8 mouse cellular contexts compared by ENCODE assay signal in genomic region chr12:69556221-69556861, GRCm38 (mm10). TPM values are rescaled to one million over a fixed set of nuclear protein-coding genes. Genes with fewer than 3 reads are reported as not detected.
DNase-seq lines count a peak whose midpoint lies in the region; ATAC-seq lines count a peak whose summit lies in the region.

No protein-coding gene starts in this region.

- no peaks in the 10 kb centered on the region for H3K27me3 ChIP-seq in neural tube, embryonic 13.5 days
- H3K27me3 ChIP-seq in liver, embryonic 15.5 days = no peaks in the 10 kb centered on the region
- H3K27me3 ChIP-seq in stomach, embryonic 16.5 days (ENCODE audit: control insufficient read depth, insufficient read depth, low read length) = no peaks in the 10 kb centered on the region

- no peaks in the 10 kb centered on the region for H3K9me3 ChIP-seq in neural tube, embryonic 13.5 days
- H3K9me3 ChIP-seq in liver, embryonic 15.5 days (replicated peaks) = no peaks in the 10 kb centered on the region
- H3K9me3 ChIP-seq in stomach, embryonic 16.5 days (replicated peaks; ENCODE audit: control insufficient read depth, low read length) = no peaks in the 10 kb centered on the region

- peak overlapping the region; percentile 38; the same call in 1 of the 2 replicates for H3K27ac ChIP-seq in neural tube, embryonic 13.5 days (replicated peaks)
- H3K27ac ChIP-seq in liver, embryonic 15.5 days (replicated peaks) = 0 out of 2 replicates have a peak overlapping the region, but pooled peaks have one; percentile 11
- H3K27ac ChIP-seq in stomach, embryonic 16.5 days (ENCODE audit: low read length) = peak overlapping the region; percentile 56; the same call in 1 of the 2 replicates

- no peak overlapping the region for H3K4me3 ChIP-seq in neural tube, embryonic 13.5 days
- no peak overlapping the region for H3K4me3 ChIP-seq in liver, embryonic 15.5 days (replicated peaks)
- no peak overlapping the region for H3K4me3 ChIP-seq in stomach, embryonic 16.5 days (replicated peaks; ENCODE audit: low read length)

- whole genome bisulfite sequencing in neural tube, embryonic 13.5 days = 62% methylated on average over 6 of the region's 6 CpGs
- WGBS in liver, embryonic 15.5 days (ENCODE audit: insufficient replicate concordance) = 71% methylated on average over 6 of the region's 6 CpGs
- 52% methylated on average over 6 of the region's 6 CpGs for WGBS in stomach, embryonic 16.5 days

- H3K9ac ChIP-seq in neural tube, embryonic 13.5 days = no peak overlapping the region
- H3K9ac ChIP-seq in liver, embryonic 15.5 days = no peak overlapping the region
- H3K9ac ChIP-seq in stomach, embryonic 16.5 days (ENCODE audit: low read length) = no peak overlapping the region

- intact Hi-C loops in left cerebral cortex, postnatal 14 days (cut with DNase I) = no loop called here

- no peak for DNase-seq in neural tube, embryonic 10.5 days (ENCODE audit: extremely low spot score, low spot score)
- peak; percentile 17 for DNase-seq in forelimb bud, embryonic 11.5 days (ENCODE audit: low read depth, low spot score)
- no peak for DNase-seq in urinary bladder, postnatal 10 days (ENCODE audit: low spot score)
- DNase-seq in cerebellum, postnatal 14 days = no peak
- no peak for DNase-seq in left cerebral cortex, postnatal 14 days (ENCODE audit: low spot score in 2 of 2)

- H3K36me3 ChIP-seq in neural tube, embryonic 13.5 days = no peaks in the 10 kb centered on the region
- H3K36me3 ChIP-seq in liver, embryonic 15.5 days (replicated peaks) = no peaks in the 10 kb centered on the region
- H3K36me3 ChIP-seq in stomach, embryonic 16.5 days (ENCODE audit: control insufficient read depth, insufficient read depth, low read length) = no peaks in the 10 kb centered on the region

- 0 out of 2 replicates have a peak, but pooled peaks cover 4% of the 10 kb centered on the region for H3K4me1 ChIP-seq in neural tube, embryonic 13.5 days (replicated peaks)
- no peaks in the 10 kb centered on the region for H3K4me1 ChIP-seq in liver, embryonic 15.5 days (replicated peaks)
- no peaks in the 10 kb centered on the region for H3K4me1 ChIP-seq in stomach, embryonic 16.5 days (ENCODE audit: control insufficient read depth, insufficient read depth, low read length)

- no peak for ATAC-seq in neural tube, embryonic 13.5 days (ENCODE audit: low read depth)
- ATAC-seq in liver, embryonic 15.5 days (ENCODE audit: insufficient read depth) = peak; percentile 68
- peak; percentile 47; the same call in 1 of the 2 replicates for ATAC-seq in stomach, embryonic 16.5 days (ENCODE audit: insufficient read depth, low FRiP score)

- H3K4me2 ChIP-seq in neural tube, embryonic 13.5 days = no peak overlapping the region
- H3K4me2 ChIP-seq in liver, embryonic 15.5 days = no peak overlapping the region
- no peak overlapping the region for H3K4me2 ChIP-seq in stomach, embryonic 16.5 days (ENCODE audit: low read depth, low read length)

RNA-seq across cellular contexts. Expression of gene Vcpkmt, which starts 26.5 kb away (rescaled TPM):
- 25.6 and 28.2 TPM in 2 replicates for polyA plus RNA-seq in neural tube, embryonic 13.5 days (2015; fragmentation: Nextera tagmentation; extraction: Ambion mirVana)
- polyA plus RNA-seq in liver, embryonic 15.5 days (2015; fragmentation: Nextera tagmentation; extraction: Ambion mirVana) = 11.4 and 12.8 TPM in 2 replicates
- 24.2 and 26.2 TPM in 2 replicates for polyA plus RNA-seq in stomach, embryonic 16.5 days (2015; fragmentation: Nextera tagmentation; extraction: Ambion mirVana)
- 10 to 100 TPM; 23.1 to 26.1 TPM for total RNA-seq in left cerebral cortex, postnatal 14 days (2021)
